Comparison of ENCODE assay signal across 18 mouse cellular contexts in the genomic region with DNA sequence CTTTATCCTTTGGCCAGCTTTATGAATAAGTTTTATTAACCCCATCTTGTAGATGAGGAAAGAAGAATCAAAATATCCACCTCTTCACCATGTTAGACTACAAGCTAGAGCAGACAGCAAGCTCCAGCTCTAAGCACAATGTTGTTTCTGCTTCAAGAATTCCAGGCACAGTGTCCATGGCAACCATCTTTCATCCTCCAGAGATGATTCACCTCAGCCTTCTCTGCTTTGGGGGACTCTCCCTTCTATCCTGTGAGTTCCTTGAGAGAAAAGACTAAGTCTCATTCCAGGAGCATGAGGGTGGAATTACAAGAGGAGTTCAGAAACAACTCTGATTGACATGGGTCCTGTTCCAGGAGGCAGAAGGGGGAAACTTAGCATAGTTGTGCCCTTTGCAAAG. TPM values are rescaled to one million over a fixed set of nuclear protein-coding genes. Genes with fewer than 3 reads are reported as not detected.
DNase-seq lines count a peak whose midpoint lies in the region; TF ChIP-seq lines count a peak whose summit lies in the region.
"Had no signal": no experiment of that assay in that cellular context is flagged by ENCODE, and none has a peak within 500 bp of the region (broad histone marks: within the 10 kb centered on the region; RNA-seq: fewer than 3 reads in every experiment).

No protein-coding gene starts in this region.

- H3K27ac ChIP-seq in layer of hippocampus, adult 2 months, result peak overlapping the region; percentile 71
- H3K27ac ChIP-seq: embryonic facial prominence, embryonic 10.5 days; kidney, embryonic 15.5 days; neural tube, embryonic 12.5 days had no signal

- no peak for TF ChIP-seq CTCF in layer of hippocampus, adult 2 months (conservative IDR thresholded peaks at IDR 0.05)

- no peak overlapping the region for H3K4me3 ChIP-seq in layer of hippocampus, adult 2 months
- H3K4me3 ChIP-seq: embryonic facial prominence, embryonic 10.5 days; erythroblast, embryonic 14.5 days; kidney, embryonic 15.5 days; neural tube, embryonic 12.5 days had no signal

- intact Hi-C loops in left cerebral cortex, postnatal 36 days (cut with DNase I), result no loop called here
- intact Hi-C loops in heart, postnatal 10 days (cut with DNase I), result no loop called here

- DNase-seq in layer of hippocampus, adult 2 months (ENCODE audit: low spot score in 2 of 2), result peak; percentile 16 to 61
- DNase-seq in layer of hippocampus, postnatal 36 days, result no peak
- DNase-seq in 3T3-L1 (ENCODE audit: low read depth, low spot score), result peak; percentile 61
- DNase-seq in brain, adult 2 months (ENCODE audit: low read depth, low spot score), result peak; percentile 93
- peak; percentile 31 to 51 for DNase-seq in left cerebral cortex, postnatal 36 days (ENCODE audit: low spot score in 2 of 2)
- no peak for DNase-seq in spleen, postnatal 36 days (ENCODE audit: low spot score in 2 of 2)
- DNase-seq in heart, postnatal 10 days, result no peak
- DNase-seq: adrenal gland, postnatal 14 days; cerebellum, postnatal 10 days; gastrocnemius, postnatal 25 days; heart, postnatal 4 days; liver; lung, adult 18-20 months; lung, postnatal 4 days had no signal

RNA-seq across cellular contexts. Expression of gene Arnt2, which starts 22.2 kb away (rescaled TPM):
- total RNA-seq in layer of hippocampus, adult 2 months (2021), result 100 to 1,000 TPM; 146 to 163 TPM
- total RNA-seq in layer of hippocampus, postnatal 36 days (2021), result 100 to 1,000 TPM; 132 to 153 TPM
- total RNA-seq in left cerebral cortex, postnatal 36 days (2021), result 100 to 1,000 TPM; 224 to 265 TPM
- total RNA-seq in heart, postnatal 10 days (2021), result 1 to 10 TPM; 1.5 to 1.7 TPM

Comparison
In these comparisons a context has a peak if more than half of its experiments do, and no peak if none do; other contexts are left out.
1. DNase-seq: peak in layer of hippocampus, adult 2 months (2 of 2), 3T3-L1 (single experiment), brain, adult 2 months (single experiment) and left cerebral cortex, postnatal 36 days (2 of 2); none in layer of hippocampus, postnatal 36 days (0 of 2), spleen, postnatal 36 days (0 of 2) and heart, postnatal 10 days (0 of 2).
2. RNA of gene Arnt2, which starts 22.2 kb away (total RNA-seq): 224 to 265 TPM in left cerebral cortex, postnatal 36 days, 146 to 163 TPM in layer of hippocampus, adult 2 months and 132 to 153 TPM in layer of hippocampus, postnatal 36 days; 1.5 to 1.7 TPM in heart, postnatal 10 days; every median in the first group is over 10 times any median in the second.